Mouse (Mus musculus) CD4-positive, CD25-positive, alpha-beta regulatory T cell, adult 9 weeks (primary cell): ENCODE results near the gene Gm28051. TPM values are rescaled to one million over a fixed set of nuclear protein-coding genes. Genes with fewer than 3 reads are reported as not detected.

ENCODE experiments used
- polyA plus RNA-seq: library from polyadenylated mRNA; unstranded; fragments of 100-300 nt; shearing (Covaris generic); gene quantifications from one replicate; pipeline ENCODE4 v1.2.1, GENCODE M21; 2017

Gene Gm28051
- polyA plus RNA-seq = not detected

GRCm38 (mm10) chr12:102757689-102758402, at the start of gene Gm28051, which contains the start of the genes Gon7 and Ubr7:
Gene Gm28051, minus strand, starts transcription at chr12:102757765.
Gene Gon7, minus strand, starts transcription at chr12:102757803.
Gene Ubr7, plus strand, starts transcription at chr12:102757967.

GRCm38 (mm10) chr12:102758403-102758756, 815 bp upstream of the Gm28051 start, which contains the start of gene Gm20604:
Gene Gm20604, minus strand, starts transcription at chr12:102758672.

GRCm38 (mm10) chr12:102743589-102744574, 13.7 kb downstream of the Gm28051 start, which contains the start of the genes Moap1 and Tmem251:
Gene Moap1, minus strand, starts transcription at chr12:102743661.
Gene Tmem251, plus strand, starts transcription at chr12:102743762.

GRCm38 (mm10) chr12:102704457-102705198, 52.9 kb downstream of the Gm28051 start, which contains the start of gene Itpk1:
Gene Itpk1, minus strand, starts transcription at chr12:102704930.

Other genes with a start within 250 kb of the Gm28051 start
- not detected for gene Chga, start 202.8 kb downstream of the Gm28051 start, polyA plus RNA-seq
- gene Itpk1, start 52.8 kb downstream of the Gm28051 start, polyA plus RNA-seq = 25.9 TPM
- gene Moap1, start 14.1 kb downstream of the Gm28051 start, polyA plus RNA-seq = 9.7 TPM
- 10.3 TPM for gene Tmem251, start 14.0 kb downstream of the Gm28051 start, polyA plus RNA-seq
- gene Gon7, start within 50 bp of the Gm28051 start, polyA plus RNA-seq = 27.5 TPM
- gene Ubr7, start 202 bp upstream of the Gm28051 start, polyA plus RNA-seq = 36.2 TPM
- 7.6 TPM for gene Gm20604, start 907 bp upstream of the Gm28051 start, polyA plus RNA-seq
- gene Btbd7, start 120.7 kb upstream of the Gm28051 start, polyA plus RNA-seq = 6.2 TPM
- gene Cox8c, start 141.6 kb upstream of the Gm28051 start, polyA plus RNA-seq = not detected
- 0.51 TPM for gene Unc79, start 191.1 kb upstream of the Gm28051 start, polyA plus RNA-seq